Mouse (Mus musculus): Measurements from ENCODE around the gene Prkaca. TPM values are rescaled to one million over a fixed set of nuclear protein-coding genes. Genes with fewer than 3 reads are reported as not detected.
A peak's percentile ranks its signal among the peaks of the same experiment; 100 is the strongest.

Gene Prkaca
- total and polyA plus RNA-seq, 3 experiments: 24.7 to 74.9 TPM; not detected in 1

GRCm38 (mm10) chr8:84015833-84016232 lies 43.0 kb downstream of the Prkaca start:
- no peaks in the 10 kb centered on the region for H3K9me3 ChIP-seq (replicated peaks; ENCODE audit: insufficient read depth, low read length)
- no peak overlapping the region for H3K9ac ChIP-seq (ENCODE audit: control insufficient read depth, low read depth, low read length, poor library complexity, severe bottlenecking)
- peaks cover 2 to 8% of the 10 kb centered on the region in 2 experiments; a peak in 1 of 4 replicates for H3K4me1 ChIP-seq (ENCODE audit: control insufficient read depth in 1 of 2, insufficient read depth in 2 of 2, low read length in 2 of 2)
- no peak overlapping the region for H3K4me3 ChIP-seq (ENCODE audit: control insufficient read depth in 1 of 2, insufficient read depth in 1 of 2, low read depth in 2 of 2, low read length in 2 of 2)
- DNase-seq (ENCODE audit: low read depth, low spot score): no peak
- H3K36me3 ChIP-seq (ENCODE audit: control insufficient read depth in 1 of 2, insufficient read depth in 2 of 2, low read length in 2 of 2): no peaks in the 10 kb centered on the region
- TF ChIP-seq ZNF384 (IDR thresholded peaks at IDR 0.05; ENCODE audit: low read depth, low read length): no peak
- no peak for TF ChIP-seq UBTF (IDR thresholded peaks at IDR 0.05; ENCODE audit: borderline replicate concordance, insufficient read depth, low read depth, low read length)
- TF ChIP-seq SMC3 (IDR thresholded peaks at IDR 0.05; ENCODE audit: low read depth, low read length): peak; percentile 27
- TF ChIP-seq NRF1 (IDR thresholded peaks at IDR 0.05; ENCODE audit: insufficient read depth, low read depth, low read length, poor library complexity, severe bottlenecking): no peak
- TF ChIP-seq MYC (IDR thresholded peaks at IDR 0.05; ENCODE audit: low read depth, low read length): no peak
- TF ChIP-seq NELFE (IDR thresholded peaks at IDR 0.05; ENCODE audit: low read depth, low read length): no peak
- no peak for TF ChIP-seq ZC3H11A (IDR thresholded peaks at IDR 0.05; ENCODE audit: low read depth, low read length)
- TF ChIP-seq RCOR1 (IDR thresholded peaks at IDR 0.05; ENCODE audit: low read depth, low read length): no peak
- TF ChIP-seq MEF2A (IDR thresholded peaks at IDR 0.05; ENCODE audit: extremely low read depth, insufficient replicate concordance, low read depth, low read length, poor library complexity, severe bottlenecking): no peak
- TF ChIP-seq E2F4 (IDR thresholded peaks at IDR 0.05; ENCODE audit: borderline replicate concordance, low read depth, low read length): no peak
- TF ChIP-seq CTCF (IDR thresholded peaks at IDR 0.05 in 2 of 3, conservative IDR thresholded peaks at IDR 0.05 in 1 of 3; ENCODE audit: control insufficient read depth in 1 of 3, insufficient read depth in 1 of 3, low read depth in 2 of 3, low read length in 3 of 3, poor library complexity in 1 of 3, severe bottlenecking in 1 of 3): peak in 2 of 3 experiments; percentile 31 to 37; a peak in 3 of 6 replicates
- TF ChIP-seq TAL1 (IDR thresholded peaks at IDR 0.05; ENCODE audit: low read length): no peak
- no peak for TF ChIP-seq POLR2AphosphoS5 (IDR thresholded peaks at IDR 0.05; ENCODE audit: borderline replicate concordance, low read depth, low read length)
- TF ChIP-seq TCF12 (IDR thresholded peaks at IDR 0.05; ENCODE audit: low read depth, low read length): no peak
- TF ChIP-seq RAD21 (IDR thresholded peaks at IDR 0.05; ENCODE audit: low read depth, low read length): peak; percentile 26
- no peak for TF ChIP-seq HCFC1 (IDR thresholded peaks at IDR 0.05; ENCODE audit: low read depth, low read length)
- H3K27me3 ChIP-seq (ENCODE audit: control insufficient read depth in 1 of 2, insufficient read depth in 2 of 2, low read length in 2 of 2): no peaks in the 10 kb centered on the region
- no peak overlapping the region for H3K27ac ChIP-seq (ENCODE audit: control insufficient read depth, low read depth, low read length)
- no peaks in the 10 kb centered on the region for H3K79me2 ChIP-seq (ENCODE audit: control insufficient read depth, insufficient read depth, low read length, poor library complexity)

DNA sequence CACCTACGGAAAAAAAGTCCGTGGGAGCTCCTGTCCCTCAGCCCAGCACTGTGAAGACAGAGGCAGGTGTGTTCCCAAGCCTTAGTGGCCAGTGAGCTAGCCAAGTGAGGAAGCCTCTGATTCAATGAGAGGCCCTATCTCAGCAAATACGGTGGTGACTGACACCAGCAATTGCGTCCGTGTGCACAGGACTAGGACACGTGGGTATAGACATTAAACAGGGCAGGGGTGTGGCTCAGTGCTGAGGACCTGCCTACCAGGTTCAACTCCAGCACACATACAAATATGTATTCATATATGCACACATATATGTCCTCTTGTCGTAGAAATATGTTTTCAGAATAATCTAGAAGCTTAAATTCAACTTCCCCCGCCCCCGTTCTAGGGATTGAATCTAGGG lies 46.9 kb downstream of the Prkaca start:
- Histone ChIP-seq H3K4me3 (ENCODE audit: control insufficient read depth in 1 of 2, insufficient read depth in 1 of 2, low read depth in 2 of 2, low read length in 2 of 2) (peak overlapping the region in 1 of 2 experiments; percentile 20; a peak in 1 of 4 replicates), H3K27ac (ENCODE audit: control insufficient read depth, low read depth, low read length) (no peak overlapping the region), H3K79me2 (ENCODE audit: control insufficient read depth, insufficient read depth, low read length, poor library complexity) (no peaks in the 10 kb centered on the region), H3K9ac (ENCODE audit: control insufficient read depth, low read depth, low read length, poor library complexity, severe bottlenecking) (peak overlapping the region; percentile 32), H3K4me1 (ENCODE audit: control insufficient read depth in 1 of 2, insufficient read depth in 2 of 2, low read length in 2 of 2) (peaks cover 2 to 15% of the 10 kb centered on the region in 2 experiments; a peak in 1 of 4 replicates), H3K9me3 (replicated peaks; ENCODE audit: insufficient read depth, low read length) (no peaks in the 10 kb centered on the region), H3K36me3 (ENCODE audit: control insufficient read depth in 1 of 2, insufficient read depth in 2 of 2, low read length in 2 of 2) (no peaks in the 10 kb centered on the region; a peak in 1 of 4 replicates), H3K27me3 (ENCODE audit: control insufficient read depth in 1 of 2, insufficient read depth in 2 of 2, low read length in 2 of 2) (no peaks in the 10 kb centered on the region)
- peak; percentile 24; the same call in 1 of the 2 replicates for TF ChIP-seq SIN3A (IDR thresholded peaks at IDR 0.05; ENCODE audit: low read length)
- TF ChIP-seq MAZ (IDR thresholded peaks at IDR 0.05; ENCODE audit: low read depth, low read length): no peak
- no peak for TF ChIP-seq POLR2AphosphoS2 (IDR thresholded peaks at IDR 0.05; ENCODE audit: low read length)
- no peak for TF ChIP-seq BHLHE40 (IDR thresholded peaks at IDR 0.05; ENCODE audit: borderline replicate concordance, low read depth, low read length)
- TF ChIP-seq USF1 (IDR thresholded peaks at IDR 0.05; ENCODE audit: low read depth, low read length): peak; percentile 57; the same call in 1 of the 2 replicates
- TF ChIP-seq MXI1 (IDR thresholded peaks at IDR 0.05; ENCODE audit: low read depth, low read length): peak; percentile 78
- no peak for TF ChIP-seq TCF12 (IDR thresholded peaks at IDR 0.05; ENCODE audit: low read depth, low read length)
- peak; percentile 27; the same call in 1 of the 2 replicates for TF ChIP-seq MAX (IDR thresholded peaks at IDR 0.05; ENCODE audit: low read length)
- peak; percentile 47 for DNase-seq (ENCODE audit: low read depth, low spot score)

All from MEL (cell line).